ENCODE assay signal across 28 mouse cellular contexts in the genomic region with DNA sequence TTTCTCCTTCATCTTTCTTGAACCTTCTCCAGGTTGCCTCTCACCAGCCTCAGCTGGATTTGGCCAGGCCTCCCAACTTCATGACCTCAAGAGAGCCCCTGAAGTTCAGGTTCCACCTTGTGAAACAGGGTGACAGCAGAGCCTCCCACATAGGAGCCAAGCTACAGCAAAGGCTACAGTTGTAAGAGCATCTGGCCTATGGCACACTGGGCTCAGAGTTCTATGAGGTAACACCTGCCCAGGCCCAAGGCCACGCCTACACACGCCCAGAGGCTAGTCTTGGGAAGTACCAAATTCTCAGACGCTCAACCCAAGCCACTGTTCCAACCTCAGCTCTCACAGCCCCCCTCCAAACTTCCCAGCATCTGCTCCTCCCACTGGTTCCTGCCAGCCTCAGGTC. TPM values are rescaled to one million over a fixed set of nuclear protein-coding genes. Genes with fewer than 3 reads are reported as not detected.
DNase-seq lines count a peak whose midpoint lies in the region; ATAC-seq and TF ChIP-seq lines count a peak whose summit lies in the region.
"Had no signal": no experiment of that assay in that cellular context is flagged by ENCODE, and none has a peak within 500 bp of the region (broad histone marks: within the 10 kb centered on the region; RNA-seq: fewer than 3 reads in every experiment).

No protein-coding gene starts in this region.

- TF ChIP-seq CTCF in spleen, adult 2 months (IDR thresholded peaks at IDR 0.05; ENCODE audit: extremely low read depth, insufficient read depth, insufficient read length, insufficient replicate concordance), result no peak
- no peak for TF ChIP-seq CTCF in stomach, postnatal 0 days (IDR thresholded peaks at IDR 0.05; ENCODE audit: low read depth)

- 34% methylated on average over 3 of the region's 3 CpGs for WGBS in spleen, adult 2 months
- WGBS in stomach, postnatal 0 days, result 75% methylated on average over 3 of the region's 3 CpGs

- H3K4me1 ChIP-seq in spleen, adult 2 months (ENCODE audit: control insufficient read depth, insufficient read depth, insufficient read length), result peaks cover 30% of the 10 kb centered on the region; the same call in 1 of the 2 replicates
- H3K4me1 ChIP-seq in brown adipose tissue, adult 24 weeks (ENCODE audit: control insufficient read depth, insufficient read depth, insufficient read length, low read length), result peaks cover 8% of the 10 kb centered on the region
- no peaks in the 10 kb centered on the region; the same call in 1 of the 2 replicates for H3K4me1 ChIP-seq in stomach, postnatal 0 days (replicated peaks; ENCODE audit: control insufficient read depth, insufficient read depth)

- no peaks in the 10 kb centered on the region for H3K27me3 ChIP-seq in spleen, adult 2 months (ENCODE audit: control insufficient read depth, insufficient read depth, low read length)
- no peaks in the 10 kb centered on the region for H3K27me3 ChIP-seq in stomach, postnatal 0 days (ENCODE audit: control insufficient read depth, insufficient read depth, low read length)
- H3K27me3 ChIP-seq: embryonic facial prominence, embryonic 12.5 days; hindbrain, embryonic 13.5 days had no signal

- no peaks in the 10 kb centered on the region for H3K9me3 ChIP-seq in stomach, postnatal 0 days (ENCODE audit: control insufficient read depth, low read length)
- H3K9me3 ChIP-seq: embryonic facial prominence, embryonic 12.5 days; G1E; heart, embryonic 12.5 days; hindbrain, embryonic 13.5 days had no signal

- no peak for TF ChIP-seq EP300 in stomach, postnatal 0 days (optimal IDR thresholded peaks at IDR 0.05)

- peak overlapping the region; percentile 20 for H3K27ac ChIP-seq in spleen, adult 2 months (ENCODE audit: insufficient read depth, low read length)
- H3K27ac ChIP-seq in brown adipose tissue, adult 24 weeks (replicated peaks; ENCODE audit: low read depth, low read length), result 0 out of 2 replicates have a peak overlapping the region, but pooled peaks have one; percentile 21
- no peak overlapping the region for H3K27ac ChIP-seq in stomach, postnatal 0 days (replicated peaks)
- H3K27ac ChIP-seq: embryonic facial prominence, embryonic 12.5 days; hindbrain, embryonic 13.5 days had no signal

- peak; percentile 68 for DNase-seq in adrenal gland, postnatal 10 days
- no peak for DNase-seq in adrenal gland, postnatal 4 days (ENCODE audit: low spot score in 2 of 2)
- no peak for DNase-seq in spleen, adult 2 months (ENCODE audit: low read depth in 1 of 2, low spot score in 2 of 2)
- no peak for DNase-seq in spleen, postnatal 14 days (ENCODE audit: low spot score in 2 of 2)
- peak; percentile 50 for DNase-seq in stomach, postnatal 0 days (ENCODE audit: low spot score)
- no peak for DNase-seq in thymus, postnatal 4 days
- no peak for DNase-seq in yolk sac, embryonic 10.5 days (ENCODE audit: low spot score)
- DNase-seq: cerebellum, adult 9-10 months; gastrocnemius, postnatal 36 days; kidney, adult 2 months; kidney, postnatal 14 days; left cerebral cortex, postnatal 4 days; liver; lung, embryonic 14.5 days; retina, postnatal 1 day; right cerebral cortex, postnatal 4 days had no signal

- no peak overlapping the region for H3K4me2 ChIP-seq in stomach, postnatal 0 days (replicated peaks; ENCODE audit: low read depth)
- H3K4me2 ChIP-seq: embryonic facial prominence, embryonic 12.5 days; heart, embryonic 12.5 days; hindbrain, embryonic 13.5 days; lung, embryonic 14.5 days; midbrain, embryonic 11.5 days had no signal

- no peaks in the 10 kb centered on the region for H3K36me3 ChIP-seq in spleen, adult 2 months (ENCODE audit: control insufficient read depth, insufficient read depth, low read length)
- H3K36me3 ChIP-seq in stomach, postnatal 0 days (ENCODE audit: control insufficient read depth, insufficient read depth, low read length), result no peaks in the 10 kb centered on the region
- H3K36me3 ChIP-seq: embryonic facial prominence, embryonic 12.5 days; heart, embryonic 12.5 days; hindbrain, embryonic 13.5 days had no signal

- no peak overlapping the region for H3K9ac ChIP-seq in stomach, postnatal 0 days (ENCODE audit: low read length)
- H3K9ac ChIP-seq: embryonic facial prominence, embryonic 12.5 days; heart, embryonic 12.5 days; hindbrain, embryonic 13.5 days; lung, embryonic 14.5 days had no signal

- peak; percentile 31; the same call in 1 of the 2 replicates for ATAC-seq in stomach, postnatal 0 days (ENCODE audit: low FRiP score, low TSS enrichment)
- ATAC-seq: CD4-positive, CD25-positive, alpha-beta regulatory T cell, adult 4 months; forebrain, embryonic 14.5 days; inflammation-experienced regulatory T-cells, adult 6 months had no signal

- TF ChIP-seq POLR2A in spleen, adult 2 months (IDR thresholded peaks at IDR 0.05; ENCODE audit: low read depth, low read length), result no peak

- no peak overlapping the region for H3K4me3 ChIP-seq in spleen, adult 2 months (ENCODE audit: extremely low read depth, insufficient read depth, insufficient read length)
- no peak overlapping the region for H3K4me3 ChIP-seq in brown adipose tissue, adult 24 weeks (ENCODE audit: insufficient read depth, low read depth, low read length)
- no peak overlapping the region for H3K4me3 ChIP-seq in stomach, postnatal 0 days (ENCODE audit: low read depth, low read length)
- H3K4me3 ChIP-seq: embryonic facial prominence, embryonic 12.5 days; erythroblast, embryonic 14.5 days; heart, embryonic 12.5 days; hindbrain, embryonic 13.5 days had no signal

RNA-seq across cellular contexts. Expression of a gene that starts 5.5 kb away (rescaled TPM):
- 10 to 100 TPM; 38.6 to 47.8 TPM for total RNA-seq in adrenal gland, postnatal 10 days (2021)
- total RNA-seq in adrenal gland, postnatal 4 days (2021), result 10 to 100 TPM; 40.4 to 44.4 TPM
- polyA plus RNA-seq in spleen, adult 2 months (2012; rRNA removed), result 27.1 and 32.8 TPM in 2 replicates
- polyA plus RNA-seq in brown adipose tissue, adult 24 weeks (2012; ENCODE audit: insufficient read depth, insufficient read length, missing spikeins), result 13.6 and 16.3 TPM in 2 replicates
- 6.6 and 14.7 TPM in 2 replicates for polyA plus RNA-seq in stomach, postnatal 0 days (2015; fragmentation: Nextera tagmentation; extraction: Ambion mirVana)

RNA-seq across cellular contexts. Expression of a gene that starts 34.1 kb away (rescaled TPM):
- total RNA-seq in adrenal gland, postnatal 10 days (2021), result not detected
- total RNA-seq in adrenal gland, postnatal 4 days (2021), result not detected
- polyA plus RNA-seq in spleen, adult 2 months (2012; rRNA removed), result not detected in 2 replicates
- not detected in 2 replicates for polyA plus RNA-seq in brown adipose tissue, adult 24 weeks (2012; ENCODE audit: insufficient read depth, insufficient read length, missing spikeins)
- polyA plus RNA-seq in stomach, postnatal 0 days (2015; fragmentation: Nextera tagmentation; extraction: Ambion mirVana), result 5.7 and 7.0 TPM in 2 replicates
- total RNA-seq: adrenal gland, postnatal 36 days; G1E; gastrocnemius, postnatal 36 days; heart, postnatal 25 days had no signal
- polyA plus RNA-seq: CD4-positive, CD25-positive, alpha-beta regulatory T cell, adult 4 months; erythroblast, embryonic 14.5 days; G1E; heart, embryonic 12.5 days; inflammation-experienced regulatory T-cells, adult 6 months; midbrain, embryonic 11.5 days had no signal

RNA-seq across cellular contexts. Expression of a gene that starts 45.9 kb away (rescaled TPM):
- total RNA-seq in adrenal gland, postnatal 10 days (2021), result 10 to 100 TPM; 14.6 to 15.5 TPM
- total RNA-seq in adrenal gland, postnatal 4 days (2021), result 10 to 100 TPM; 16.6 to 19.2 TPM
- 3.9 and 4.0 TPM in 2 replicates for polyA plus RNA-seq in spleen, adult 2 months (2012; rRNA removed)
- 6.0 and 7.3 TPM in 2 replicates for polyA plus RNA-seq in brown adipose tissue, adult 24 weeks (2012; ENCODE audit: insufficient read depth, insufficient read length, missing spikeins)
- 18.3 and 20.1 TPM in 2 replicates for polyA plus RNA-seq in stomach, postnatal 0 days (2015; fragmentation: Nextera tagmentation; extraction: Ambion mirVana)

RNA-seq across cellular contexts. Expression of a gene that starts 59.7 kb away (rescaled TPM):
- 10 to 100 TPM; 27.4 to 32.4 TPM for total RNA-seq in adrenal gland, postnatal 10 days (2021)
- total RNA-seq in adrenal gland, postnatal 4 days (2021), result 10 to 100 TPM; 32.6 to 38.2 TPM
- polyA plus RNA-seq in spleen, adult 2 months (2012; rRNA removed), result 6.4 and 7.1 TPM in 2 replicates
- 9.8 and 11.6 TPM in 2 replicates for polyA plus RNA-seq in brown adipose tissue, adult 24 weeks (2012; ENCODE audit: insufficient read depth, insufficient read length, missing spikeins)
- polyA plus RNA-seq in stomach, postnatal 0 days (2015; fragmentation: Nextera tagmentation; extraction: Ambion mirVana), result 17.6 and 17.7 TPM in 2 replicates

Comparison
In these comparisons a context has a peak if more than half of its experiments do, and no peak if none do; other contexts are left out.
1. DNase-seq: peak in adrenal gland, postnatal 10 days (single experiment) and stomach, postnatal 0 days (single experiment); none in adrenal gland, postnatal 4 days (0 of 2), spleen, adult 2 months (0 of 2), spleen, postnatal 14 days (0 of 2), thymus, postnatal 4 days (single experiment) and yolk sac, embryonic 10.5 days (single experiment).